Mouse (Mus musculus) lung, postnatal 0 days (tissue): ENCODE measurements around the gene Etv5.

Experiments
- CTCF ChIP-seq: IDR thresholded peaks from 2 replicates; pipeline ENCODE4 v1.5.1; 2016; ENCODE audit warnings: antibody characterized with exemption, mild to moderate bottlenecking
- EP300 ChIP-seq: IDR thresholded peaks from 2 replicates; pipeline ENCODE4 v1.6.1; 2016; ENCODE audit warnings: antibody characterized with exemption, mild to moderate bottlenecking, control low read depth

- TF ChIP-seq CTCF: no peak
- no peak for TF ChIP-seq EP300
Observed at GRCm38 (mm10) chr16:22387731-22388130, 51.8 kb downstream of the Etv5 start.
